Mouse (Mus musculus) midbrain, embryonic 14.5 days (tissue): ENCODE data around the gene Thy1. TPM values are rescaled to one million over a fixed set of nuclear protein-coding genes. Genes with fewer than 3 reads are reported as not detected.

Experiments used
- ATAC-seq: fragments of 200-750 bp; cut with Nextera tagmentation; 2 replicates; pipeline ENCODE4 v1.8.0; 2017; ENCODE audit warnings: moderate number of reproducible peaks, moderate library complexity; ENCODE audit not compliant: low FRiP score, low TSS enrichment
- DNase-seq: peaks from one replicate; pipeline ENCODE4 v3.0.0-alpha.2; 2015
- H3K27ac ChIP-seq: fragments of 300-500 bp; sonication (generic); replicated peaks from 2 replicates; pipeline ENCODE4 v1.5.1; 2014; ENCODE audit warnings: mild to moderate bottlenecking, low read depth, low read length, moderate library complexity
- H3K27me3 ChIP-seq: fragments of 300-500 bp; sonication (generic); 2 replicates; pipeline ENCODE4 v1.6.1; 2014; ENCODE audit warnings: low read length, control low read depth, mixed read lengths; ENCODE audit not compliant: control insufficient read depth, insufficient read depth
- H3K36me3 ChIP-seq: fragments of 300-500 bp; sonication (generic); 2 replicates; pipeline ENCODE4 v1.6.1; 2014; ENCODE audit warnings: low read length, control low read depth; ENCODE audit not compliant: control insufficient read depth, insufficient read depth
- H3K4me1 ChIP-seq: fragments of 300-500 bp; sonication (generic); 2 replicates; pipeline ENCODE4 v1.6.1; 2014; ENCODE audit warnings: mild to moderate bottlenecking, antibody characterized with exemption, low read length, control low read depth; ENCODE audit not compliant: control insufficient read depth, insufficient read depth
- H3K4me2 ChIP-seq: fragments of 300-500 bp; sonication (generic); 2 replicates; pipeline ENCODE4 v1.6.1; 2014; ENCODE audit warnings: mild to moderate bottlenecking, low read length, moderate library complexity
- H3K4me3 ChIP-seq: fragments of 300-500 bp; sonication (generic); replicated peaks from 2 replicates; pipeline ENCODE4 v1.5.1; 2014; ENCODE audit warnings: low read depth, low read length
- H3K9ac ChIP-seq: fragments of 300-500 bp; sonication (generic); replicated peaks from 2 replicates; pipeline ENCODE4 v1.6.1; 2014; ENCODE audit warnings: mild to moderate bottlenecking, low read length, moderate library complexity
- H3K9me3 ChIP-seq: fragments of 300-500 bp; sonication (generic); 2 replicates; pipeline ENCODE4 v1.6.1; 2016; ENCODE audit warnings: low read length, control low read depth, mixed read lengths; ENCODE audit not compliant: control insufficient read depth
- WGBS: fragments of 180-500 bp; shearing (Covaris S2); extraction: QIAGEN DNeasy Blood & Tissue Kit; methylation state at CpG from one replicate; pipeline ENCODE4 v1.1.7; 2014; 5-methylcytosine and 5-hydroxymethylcytosine counted together
- polyA plus RNA-seq: library from polyadenylated mRNA; unstranded; fragments of >200 nt; fragmentation: Nextera tagmentation; extraction: Ambion mirVana; gene quantifications from 2 replicates; pipeline ENCODE4 v1.2.1, GENCODE M21; 2014

The Thy1 gene
- polyA plus RNA-seq, 1 experiment from 2014 or later, result 1.6 TPM

- no peaks in the 10 kb centered on the region for H3K27me3 ChIP-seq
- ATAC-seq (no peak), DNase-seq (no peak)
- H3K9me3 ChIP-seq, result no peaks in the 10 kb centered on the region
- H3K36me3 ChIP-seq, result no peaks in the 10 kb centered on the region
- H3K4me2 ChIP-seq, result no peak overlapping the region
- peaks cover 26% of the 10 kb centered on the region for H3K4me1 ChIP-seq
- H3K9ac ChIP-seq, result no peak overlapping the region
- no peak overlapping the region for H3K27ac ChIP-seq
- WGBS, result 72% methylated on average over 24 of the region's 24 CpGs
- H3K4me3 ChIP-seq, result no peak overlapping the region
Measured at GRCm38 (mm10) chr9:44075276-44075995, 32.3 kb downstream of the Thy1 start.

- H3K4me1 ChIP-seq, result peaks cover 26% of the 10 kb centered on the region
- ATAC-seq, result no peak
- H3K27ac ChIP-seq, result no peak overlapping the region
- H3K36me3 ChIP-seq, result no peaks in the 10 kb centered on the region
- H3K4me2 ChIP-seq, result no peak overlapping the region
- H3K9ac ChIP-seq, result no peak overlapping the region
- no peaks in the 10 kb centered on the region for H3K27me3 ChIP-seq
- DNase-seq, result no peak
- 69% methylated on average over 16 of the region's 16 CpGs for WGBS
- H3K9me3 ChIP-seq, result no peaks in the 10 kb centered on the region
- no peak overlapping the region for H3K4me3 ChIP-seq
Measured at GRCm38 (mm10) chr9:44075996-44076763, 33.0 kb downstream of the Thy1 start.

GRCm38 (mm10) chr9:44076764-44077120, 33.6 kb downstream of the Thy1 start:
- DNase-seq (peak; percentile 79), ATAC-seq (no peak)
- no peaks in the 10 kb centered on the region for H3K36me3 ChIP-seq
- H3K9me3 ChIP-seq, result no peaks in the 10 kb centered on the region
- H3K27ac ChIP-seq, result no peak overlapping the region
- H3K9ac ChIP-seq, result no peak overlapping the region
- WGBS, result 11% methylated on average over 5 of the region's 5 CpGs
- no peak overlapping the region for H3K4me2 ChIP-seq
- no peak overlapping the region for H3K4me3 ChIP-seq
- peaks cover 23% of the 10 kb centered on the region for H3K4me1 ChIP-seq
- H3K27me3 ChIP-seq, result no peaks in the 10 kb centered on the region

- Histone ChIP-seq H3K4me1 (peaks cover 17% of the 10 kb centered on the region), H3K27ac (no peak overlapping the region), H3K4me2 (no peak overlapping the region), H3K9me3 (no peaks in the 10 kb centered on the region), H3K36me3 (no peaks in the 10 kb centered on the region), H3K4me3 (no peak overlapping the region), H3K27me3 (no peaks in the 10 kb centered on the region), H3K9ac (no peak overlapping the region)
- DNase-seq (no peak), ATAC-seq (no peak)
- 89% methylated on average over 11 of the region's 11 CpGs for WGBS
Measured at GRCm38 (mm10) chr9:44077266-44077910, 34.2 kb downstream of the Thy1 start.

- Histone ChIP-seq H3K9ac (no peak overlapping the region), H3K4me3 (no peak overlapping the region), H3K36me3 (no peaks in the 10 kb centered on the region), H3K4me2 (peak overlapping the region; percentile 4; the same call in 1 of the 2 replicates), H3K27me3 (peaks cover 6% of the 10 kb centered on the region; the same call in 1 of the 2 replicates), H3K9me3 (no peaks in the 10 kb centered on the region), H3K4me1 (peaks cover 9% of the 10 kb centered on the region; the same call in 1 of the 2 replicates), H3K27ac (no peak overlapping the region)
- 82% methylated on average over 10 of the region's 10 CpGs for WGBS
- DNase-seq (no peak), ATAC-seq (no peak)
Measured at GRCm38 (mm10) chr9:44078136-44078797, 35.1 kb downstream of the Thy1 start.

- Histone ChIP-seq H3K9ac (no peak overlapping the region), H3K4me3 (no peak overlapping the region), H3K27ac (no peak overlapping the region), H3K4me2 (peak overlapping the region; percentile 4; the same call in 1 of the 2 replicates), H3K27me3 (peaks cover 12% of the 10 kb centered on the region; the same call in 1 of the 2 replicates), H3K4me1 (peaks cover 7% of the 10 kb centered on the region; the same call in 1 of the 2 replicates), H3K36me3 (no peaks in the 10 kb centered on the region), H3K9me3 (no peaks in the 10 kb centered on the region)
- peak; percentile 79 for DNase-seq
- peak; percentile 71; the same call in 1 of the 2 replicates for ATAC-seq
- WGBS, result 22% methylated on average over 16 of the region's 16 CpGs
Measured at GRCm38 (mm10) chr9:44078955-44079756, 36.0 kb downstream of the Thy1 start.

- H3K4me3 ChIP-seq, result no peak overlapping the region
- ATAC-seq (no peak), DNase-seq (no peak)
- peaks cover 18% of the 10 kb centered on the region for H3K27me3 ChIP-seq
- H3K9me3 ChIP-seq, result no peaks in the 10 kb centered on the region
- H3K9ac ChIP-seq, result no peak overlapping the region
- peaks cover 14% of the 10 kb centered on the region for H3K4me1 ChIP-seq
- no peaks in the 10 kb centered on the region for H3K36me3 ChIP-seq
- WGBS, result 79% methylated on average over 10 of the region's 10 CpGs
- no peak overlapping the region for H3K4me2 ChIP-seq
- H3K27ac ChIP-seq, result no peak overlapping the region
Measured at GRCm38 (mm10) chr9:44079997-44080780, 37.0 kb downstream of the Thy1 start.
